Mouse (Mus musculus) hindbrain, embryonic 16.5 days (tissue): ENCODE measurements around the gene Rgs19. TPM values are rescaled to one million over a fixed set of nuclear protein-coding genes. Genes with fewer than 3 reads are reported as not detected.
A peak's percentile ranks its signal among the peaks of the same experiment; 100 is the strongest.

Experiments
- ATAC-seq: fragments of 200-750 bp; cut with Nextera tagmentation; 2 replicates; pipeline ENCODE4 v1.8.0; 2017; ENCODE audit warnings: moderate TSS enrichment, moderate library complexity
- H3K27ac ChIP-seq: fragments of 300-500 bp; sonication (generic); 2 replicates; pipeline ENCODE4 v1.5.1; 2014; ENCODE audit warnings: low read depth, mild to moderate bottlenecking, control low read depth, low read length, moderate library complexity
- H3K27me3 ChIP-seq: fragments of 300-500 bp; sonication (generic); replicated peaks from 2 replicates; pipeline ENCODE4 v1.6.1; 2014; ENCODE audit warnings: low read length; ENCODE audit not compliant: control insufficient read depth, insufficient read depth
- H3K36me3 ChIP-seq: fragments of 300-500 bp; sonication (generic); 2 replicates; pipeline ENCODE4 v1.6.1; 2014; ENCODE audit warnings: mild to moderate bottlenecking, low read length, moderate library complexity, mixed read lengths; ENCODE audit not compliant: control insufficient read depth, insufficient read depth
- H3K4me1 ChIP-seq: fragments of 300-500 bp; sonication (generic); 2 replicates; pipeline ENCODE4 v1.6.1; 2014; ENCODE audit warnings: low read depth, low read length; ENCODE audit not compliant: control insufficient read depth, insufficient read depth
- H3K4me2 ChIP-seq: fragments of 300-500 bp; sonication (generic); 2 replicates; pipeline ENCODE4 v1.6.1; 2014; ENCODE audit warnings: mild to moderate bottlenecking, low read length, control low read depth, moderate library complexity
- H3K4me3 ChIP-seq: fragments of 300-500 bp; sonication (generic); 2 replicates; pipeline ENCODE4 v1.5.1; 2014; ENCODE audit warnings: mild to moderate bottlenecking, low read length, control low read depth, moderate library complexity
- H3K9ac ChIP-seq: fragments of 300-500 bp; sonication (generic); 2 replicates; pipeline ENCODE4 v1.6.1; 2014; ENCODE audit warnings: low read depth, mild to moderate bottlenecking, control low read depth, low read length, moderate library complexity
- H3K9me3 ChIP-seq: fragments of 300-500 bp; sonication (generic); 2 replicates; pipeline ENCODE4 v1.6.1; 2014; ENCODE audit warnings: mild to moderate bottlenecking, low read length, moderate library complexity; ENCODE audit not compliant: control insufficient read depth
- WGBS: fragments of 180-500 bp; shearing (Covaris S2); extraction: QIAGEN DNeasy Blood & Tissue Kit; methylation state at CpG from one replicate; pipeline ENCODE4 v1.1.7; 2014; 5-methylcytosine and 5-hydroxymethylcytosine counted together
- polyA plus RNA-seq: library from polyadenylated mRNA; unstranded; fragments of >200 nt; fragmentation: Nextera tagmentation; extraction: Ambion mirVana; gene quantifications from 2 replicates; pipeline ENCODE4 v1.2.1, GENCODE M21; 2015

The Rgs19 gene
- polyA plus RNA-seq, 1 experiment from 2014 or later: 71.9 TPM

DNA sequence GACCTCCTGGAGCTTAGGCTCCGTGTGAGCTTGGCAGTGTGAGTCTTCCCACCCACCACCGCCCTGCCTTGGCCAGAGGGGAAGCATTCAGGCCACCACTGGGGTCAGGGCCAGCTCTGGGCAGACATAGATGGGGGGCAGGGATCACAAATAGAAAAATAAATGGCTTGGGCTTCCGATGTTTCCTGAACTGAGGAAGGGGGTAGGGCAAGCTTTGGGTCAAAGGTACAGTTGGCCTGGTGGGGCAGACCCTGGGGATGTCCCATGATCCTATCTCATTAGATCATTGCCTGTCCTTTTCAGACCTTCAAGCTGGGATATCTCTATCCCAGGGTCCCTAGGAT lies 16.1 kb downstream of the Rgs19 start:
- no peak for ATAC-seq
- Histone ChIP-seq H3K4me2 (no peak overlapping the region), H3K4me3 (no peak overlapping the region), H3K4me1 (peaks cover 19% of the 10 kb centered on the region), H3K27ac (no peak overlapping the region), H3K9me3 (no peaks in the 10 kb centered on the region), H3K36me3 (no peaks in the 10 kb centered on the region), H3K27me3 (peaks cover 2% of the 10 kb centered on the region), H3K9ac (no peak overlapping the region)
- 62% methylated on average over 3 of the region's 3 CpGs for WGBS

DNA sequence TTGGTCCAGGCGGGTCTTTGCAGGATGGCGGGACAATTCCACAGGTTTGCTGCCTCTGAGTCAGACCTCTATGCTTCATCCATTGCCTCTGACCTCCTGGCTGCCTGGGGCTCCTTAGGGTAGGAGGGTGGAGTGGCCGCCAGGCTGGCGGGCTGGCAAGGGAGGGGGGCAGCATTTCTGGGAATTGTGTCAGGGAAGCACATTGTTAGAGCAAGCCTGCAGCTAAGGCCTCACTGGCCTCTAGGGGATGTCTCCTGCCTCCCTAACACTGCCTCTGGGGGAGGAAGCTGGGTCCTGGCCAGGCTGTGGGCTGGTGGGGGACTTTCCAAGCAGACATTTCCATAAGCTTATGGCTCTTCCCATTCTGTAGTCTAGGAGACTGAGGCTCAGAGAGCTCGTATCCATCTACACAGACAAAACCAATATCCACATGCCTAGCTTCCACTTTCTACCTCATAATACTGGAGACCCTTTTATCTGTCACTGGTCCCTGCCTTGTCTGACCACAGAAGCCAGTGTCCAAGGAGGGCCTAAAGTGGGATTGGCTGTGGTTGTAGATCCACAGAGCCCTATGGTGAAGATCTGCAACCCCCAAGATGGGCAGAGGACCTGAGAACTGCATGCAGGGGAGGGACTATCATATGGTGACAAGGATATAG lies 16.6 kb downstream of the Rgs19 start:
- 62% methylated on average over 5 of the region's 5 CpGs for WGBS
- Histone ChIP-seq H3K9ac (no peak overlapping the region), H3K9me3 (no peaks in the 10 kb centered on the region), H3K4me2 (no peak overlapping the region), H3K36me3 (no peaks in the 10 kb centered on the region), H3K27ac (no peak overlapping the region; the same call in 1 of the 2 replicates), H3K4me3 (no peak overlapping the region), H3K4me1 (peaks cover 19% of the 10 kb centered on the region), H3K27me3 (peaks cover 7% of the 10 kb centered on the region)
- no peak for ATAC-seq

DNA sequence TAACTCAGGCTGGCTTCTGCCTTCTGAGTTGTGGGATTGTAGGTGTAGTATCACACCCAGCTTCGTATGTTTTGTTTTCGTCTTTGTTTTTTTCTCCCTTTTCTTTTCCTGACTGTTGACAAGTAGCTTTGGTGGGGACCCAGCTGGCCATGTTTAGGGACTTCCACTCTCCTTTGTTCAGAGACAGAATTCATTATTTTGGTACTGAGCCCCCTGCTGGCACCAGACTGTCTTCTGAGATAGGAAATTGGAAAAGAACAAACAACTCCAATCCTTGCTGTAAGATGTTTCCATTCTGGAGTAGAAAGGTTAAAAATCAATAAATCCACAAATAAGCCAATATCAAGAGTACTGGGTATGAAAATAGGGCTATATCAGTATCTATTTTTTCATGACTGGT lies 17.4 kb downstream of the Rgs19 start:
- Histone ChIP-seq H3K9me3 (no peaks in the 10 kb centered on the region), H3K27ac (0 out of 2 replicates have a peak overlapping the region, but pooled peaks have one; percentile 31), H3K4me1 (peaks cover 21% of the 10 kb centered on the region), H3K36me3 (no peaks in the 10 kb centered on the region), H3K27me3 (peaks cover 14% of the 10 kb centered on the region), H3K9ac (no peak overlapping the region), H3K4me3 (no peak overlapping the region), H3K4me2 (no peak overlapping the region)
- WGBS: 19% methylated on average over 2 of the region's 2 CpGs
- ATAC-seq: no peak

DNA sequence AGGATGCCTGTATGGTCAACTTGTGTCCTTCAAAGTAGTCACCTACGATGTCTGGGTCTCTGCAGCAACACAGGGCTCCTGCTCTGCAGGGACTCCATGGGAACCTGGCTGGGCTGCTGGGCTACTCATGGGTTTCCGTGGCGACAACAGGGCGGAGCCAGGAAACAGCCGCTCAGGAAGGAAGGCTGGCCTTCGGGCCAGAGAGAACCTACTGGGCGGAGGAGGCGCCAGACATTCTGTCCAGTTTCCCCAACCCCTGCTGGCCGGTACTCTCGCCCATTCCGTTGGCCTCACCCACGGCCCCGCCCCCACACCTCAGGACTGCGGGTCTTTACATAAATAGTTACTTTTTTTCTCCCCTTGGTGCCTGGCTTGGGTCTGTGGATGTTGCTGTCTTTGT lies 18.3 kb downstream of the Rgs19 start:
- Histone ChIP-seq H3K27me3 (peaks cover 23% of the 10 kb centered on the region), H3K9me3 (no peaks in the 10 kb centered on the region), H3K4me1 (peaks cover 20% of the 10 kb centered on the region), H3K4me3 (no peak overlapping the region), H3K4me2 (peak overlapping the region; percentile 45), H3K36me3 (no peaks in the 10 kb centered on the region), H3K9ac (peak overlapping the region; percentile 29; the same call in 1 of the 2 replicates), H3K27ac (no peak overlapping the region)
- ATAC-seq: peak; percentile 41; the same call in 1 of the 2 replicates
- WGBS: 5% methylated on average over 14 of the region's 14 CpGs

DNA sequence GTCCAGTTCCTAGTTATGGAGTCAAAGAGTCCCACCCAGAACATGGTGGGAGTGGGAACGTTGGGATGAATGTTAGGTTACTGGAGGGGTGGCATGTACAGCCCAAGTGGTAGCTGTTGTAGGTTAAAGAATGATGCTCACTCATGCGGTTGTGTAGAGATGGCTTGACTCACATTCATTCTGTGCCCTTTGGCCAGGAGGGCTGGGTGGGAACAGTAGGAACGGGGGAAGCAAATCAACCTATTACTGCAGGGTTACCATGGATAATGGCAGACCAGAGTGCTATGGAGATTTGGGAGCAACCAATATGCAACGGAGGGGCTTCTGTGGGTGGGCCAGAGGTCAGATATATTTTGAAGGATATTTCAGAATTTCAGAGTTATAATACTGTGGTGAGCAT lies 18.8 kb downstream of the Rgs19 start:
- WGBS: 77% methylated on average over 4 of the region's 4 CpGs
- Histone ChIP-seq H3K4me3 (no peak overlapping the region), H3K36me3 (no peaks in the 10 kb centered on the region), H3K9ac (no peak overlapping the region), H3K27ac (no peak overlapping the region), H3K4me1 (peaks cover 21% of the 10 kb centered on the region), H3K27me3 (peaks cover 28% of the 10 kb centered on the region), H3K9me3 (no peaks in the 10 kb centered on the region), H3K4me2 (no peak overlapping the region)
- ATAC-seq: no peak

DNA sequence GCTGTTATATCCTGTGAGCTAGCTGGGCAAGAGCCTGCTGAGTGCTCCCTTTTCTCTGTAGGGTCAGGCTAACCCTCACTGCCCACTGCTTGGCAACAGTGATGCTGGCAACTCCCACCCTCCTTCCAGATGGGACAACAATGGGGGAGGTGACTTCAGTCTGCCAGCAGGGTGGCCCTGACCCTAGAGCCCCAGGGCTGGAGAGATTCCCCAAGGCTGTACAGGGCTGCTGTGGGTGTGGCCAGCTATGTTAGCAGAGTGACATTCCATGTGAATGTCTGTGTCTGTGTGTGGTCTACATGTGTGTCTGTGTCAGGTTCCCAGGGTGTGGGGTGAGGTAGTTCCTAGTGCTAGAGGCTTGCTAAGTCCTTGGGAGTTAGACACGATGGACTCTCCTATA lies 20.3 kb downstream of the Rgs19 start:
- no peaks in the 10 kb centered on the region for H3K9me3 ChIP-seq
- peaks cover 15% of the 10 kb centered on the region for H3K4me1 ChIP-seq
- H3K36me3 ChIP-seq: no peaks in the 10 kb centered on the region
- ATAC-seq: no peak
- H3K4me3 ChIP-seq: no peak overlapping the region
- H3K4me2 ChIP-seq: no peak overlapping the region
- WGBS: 53% methylated on average over 1 of the region's 1 CpGs
- no peak overlapping the region for H3K27ac ChIP-seq
- H3K27me3 ChIP-seq: peaks cover 34% of the 10 kb centered on the region
- no peak overlapping the region for H3K9ac ChIP-seq

DNA sequence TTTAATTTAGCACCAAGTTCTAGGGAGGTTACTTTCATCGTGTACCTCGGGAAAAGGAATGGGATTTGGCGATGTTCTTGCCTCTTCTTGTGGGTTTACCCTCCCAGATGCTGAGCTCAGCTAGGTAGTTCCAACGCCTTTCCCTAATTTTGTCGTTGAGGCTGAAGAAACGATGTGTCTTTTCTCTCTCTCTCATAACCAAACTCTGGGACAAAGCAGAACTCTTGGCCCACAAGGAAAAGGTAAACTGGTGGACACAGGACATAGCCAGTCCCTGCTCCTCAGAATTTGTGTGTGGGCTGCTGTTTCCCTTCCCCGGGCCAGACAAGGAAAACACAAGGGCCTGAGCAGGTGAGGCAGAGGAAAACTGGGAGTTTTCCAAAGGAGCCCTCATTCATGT lies 21.8 kb downstream of the Rgs19 start:
- H3K9ac ChIP-seq: no peak overlapping the region
- WGBS: 31% methylated on average over 7 of the region's 7 CpGs
- no peaks in the 10 kb centered on the region for H3K36me3 ChIP-seq
- H3K9me3 ChIP-seq: no peaks in the 10 kb centered on the region
- peaks cover 15% of the 10 kb centered on the region for H3K4me1 ChIP-seq
- H3K4me2 ChIP-seq: no peak overlapping the region
- H3K4me3 ChIP-seq: no peak overlapping the region
- peaks cover 37% of the 10 kb centered on the region for H3K27me3 ChIP-seq
- H3K27ac ChIP-seq: no peak overlapping the region
- no peak for ATAC-seq

DNA sequence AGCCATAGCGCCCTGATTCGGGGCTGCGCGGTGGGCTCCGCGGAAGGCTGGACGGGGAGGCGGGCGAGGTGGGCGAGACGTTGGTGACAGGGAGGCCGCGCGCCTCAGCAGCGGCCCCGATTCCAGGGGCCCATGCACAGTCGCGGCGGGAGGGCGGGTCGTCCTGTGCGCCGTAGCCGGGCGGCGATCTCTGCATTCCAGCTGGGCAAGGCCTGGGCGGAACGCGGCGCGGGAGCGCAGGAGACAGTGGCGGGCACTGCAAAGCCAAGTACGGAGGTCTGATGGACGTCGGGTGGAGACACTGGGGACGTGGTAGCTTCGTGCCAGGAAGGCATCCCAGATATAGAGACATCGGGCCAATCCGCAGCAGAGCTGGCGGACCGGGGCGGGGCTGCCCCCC lies 22.5 kb downstream of the Rgs19 start, which contains the start of gene Sox18:
TSS of gene Sox18 (minus strand) at position 315 of the 400 bp plus-strand sequence.
- peaks cover 37% of the 10 kb centered on the region for H3K27me3 ChIP-seq
- H3K9me3 ChIP-seq: no peaks in the 10 kb centered on the region
- H3K4me3 ChIP-seq: peak within 1 kb of the TSS; percentile 46
- H3K27ac ChIP-seq: peak within 1 kb of the TSS; percentile 4; the same call in 1 of the 2 replicates
- H3K4me1 ChIP-seq: peaks cover 15% of the 10 kb centered on the region
- H3K9ac ChIP-seq: peak within 1 kb of the TSS; percentile 57
- H3K36me3 ChIP-seq: no peaks in the 10 kb centered on the region
- peak within 1 kb of the TSS; percentile 66 for H3K4me2 ChIP-seq
- under 1% methylated on average over 40 of the region's 43 CpGs for WGBS
- ATAC-seq: 0 out of 2 replicates have a peak, but pooled peaks have one; percentile 38

DNA sequence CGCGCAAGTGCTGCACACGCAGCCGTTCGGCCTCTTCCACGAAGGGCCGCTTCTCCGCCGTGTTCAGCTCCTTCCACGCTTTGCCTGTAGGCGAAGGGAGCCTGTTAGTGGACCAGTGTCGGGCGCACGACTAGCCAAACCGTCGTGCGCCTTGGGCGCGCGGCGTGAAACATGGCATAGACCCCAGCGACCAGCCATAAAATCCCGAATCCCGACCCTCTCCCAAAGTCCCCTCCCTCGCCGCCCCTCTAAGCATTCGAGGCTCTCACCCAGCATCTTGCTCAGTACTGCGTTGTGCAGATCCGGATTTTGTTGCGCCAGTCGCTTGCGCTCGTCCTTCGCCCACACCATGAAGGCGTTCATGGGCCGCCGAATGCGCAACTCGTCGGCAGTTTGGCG lies 22.9 kb downstream of the Rgs19 start:
- WGBS: 2% methylated on average over 41 of the region's 41 CpGs
- peak overlapping the region; percentile 46 for H3K4me3 ChIP-seq
- H3K9ac ChIP-seq: peak overlapping the region; percentile 57
- no peaks in the 10 kb centered on the region for H3K9me3 ChIP-seq
- H3K4me1 ChIP-seq: peaks cover 15% of the 10 kb centered on the region
- no peak for ATAC-seq
- H3K4me2 ChIP-seq: peak overlapping the region; percentile 66
- peaks cover 37% of the 10 kb centered on the region for H3K27me3 ChIP-seq
- H3K27ac ChIP-seq: peak overlapping the region; percentile 4; the same call in 1 of the 2 replicates
- no peaks in the 10 kb centered on the region for H3K36me3 ChIP-seq
